Mouse (Mus musculus) heart, adult 2 months (tissue): ENCODE results near the gene Ap1g1.

Source experiments
- CTCF ChIP-seq: fragments of 200-600 bp; IDR thresholded peaks from 2 replicates; pipeline ENCODE4 v1.8.1; 2022; ENCODE audit warnings: antibody characterized with exemption, mild to moderate bottlenecking, moderate library complexity
- EP300 ChIP-seq: fragments of 200-500 bp; IDR thresholded peaks from 2 replicates; pipeline ENCODE4 v1.6.1; 2011; ENCODE audit warnings: low read depth, low read length, control low read depth; ENCODE audit not compliant: insufficient read depth
- POLR2A ChIP-seq: fragments of 200-500 bp; IDR thresholded peaks from 2 replicates; pipeline ENCODE4 v1.6.1; 2011; ENCODE audit warnings: mild to moderate bottlenecking, low read depth, low read length, control low read depth; ENCODE audit not compliant: insufficient read depth

DNA sequence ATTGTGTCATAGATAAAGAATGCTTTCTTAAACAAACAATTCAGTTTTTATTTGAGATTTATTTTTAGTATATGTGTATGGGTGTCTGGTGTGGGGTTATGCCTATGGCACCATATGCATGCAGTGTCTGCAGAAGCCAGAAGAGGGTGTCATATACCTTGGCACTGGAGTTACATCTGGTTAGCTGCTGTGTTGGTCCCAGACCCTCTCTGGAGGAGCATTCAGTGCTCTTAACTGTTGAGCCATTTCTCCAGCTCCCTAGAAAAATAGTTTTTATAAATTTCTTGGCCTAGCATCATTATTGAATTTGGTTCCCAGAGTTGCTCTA, 29.7 kb downstream of the Ap1g1 start:
- TF ChIP-seq POLR2A: no peak
- no peak for TF ChIP-seq EP300
- TF ChIP-seq CTCF: peak; percentile 42
